Mouse (Mus musculus) MEL (cell line): ENCODE measurements around the gene Fyttd1. TPM values are rescaled to one million over a fixed set of nuclear protein-coding genes. Genes with fewer than 3 reads are reported as not detected.

Experiments used
- DNase-seq: peaks from one replicate; pipeline ENCODE4 v3.0.0; 2011; ENCODE audit warnings: low read depth, low spot score
- H3K27ac ChIP-seq: 2 replicates; pipeline ENCODE4 v1.5.1; 2012; ENCODE audit warnings: low read depth, mild to moderate bottlenecking, control low read depth, low read length, moderate library complexity; ENCODE audit not compliant: control insufficient read depth
- H3K27me3 ChIP-seq, 2 experiments: fragments of 150-350 bp in 1 of 2; sonication (generic) in 1 of 2; 2 replicates each; pipeline ENCODE4 v1.6.1; 2012; ENCODE audit warnings: low read length in 2 of 2, mild to moderate bottlenecking in 2 of 2, improper control_type of control experiment in 1 of 2, moderate library complexity in 1 of 2; ENCODE audit not compliant: insufficient read depth in 2 of 2, control insufficient read depth in 1 of 2
- H3K36me3 ChIP-seq, 2 experiments: 2 replicates each; pipeline ENCODE4 v1.6.1; 2012 to 2014; ENCODE audit warnings: low read length in 2 of 2, improper control_type of control experiment in 1 of 2, inconsistent platforms in 1 of 2, mild to moderate bottlenecking in 1 of 2; ENCODE audit not compliant: insufficient read depth in 2 of 2, control insufficient read depth in 1 of 2
- H3K4me1 ChIP-seq, 2 experiments: fragments of 150-350 bp in 1 of 2; sonication (generic) in 1 of 2; 2 replicates each; pipeline ENCODE4 v1.6.1; 2012; ENCODE audit warnings: low read length in 2 of 2, improper control_type of control experiment in 1 of 2, mild to moderate bottlenecking in 1 of 2; ENCODE audit not compliant: insufficient read depth in 2 of 2, control insufficient read depth in 1 of 2
- H3K4me3 ChIP-seq, 2 experiments: fragments of 150-350 bp in 1 of 2; sonication (generic) in 1 of 2; 2 replicates each; pipeline ENCODE4 v1.5.1; 2012; ENCODE audit warnings: low read depth in 2 of 2, low read length in 2 of 2, mild to moderate bottlenecking in 2 of 2, moderate library complexity in 2 of 2, control low read depth in 1 of 2, improper control_type of control experiment in 1 of 2; ENCODE audit not compliant: control insufficient read depth in 1 of 2, insufficient read depth in 1 of 2
- H3K79me2 ChIP-seq: 2 replicates; pipeline ENCODE4 v1.6.1; 2012; ENCODE audit warnings: mild to moderate bottlenecking, low read length, moderate library complexity; ENCODE audit not compliant: control insufficient read depth, poor library complexity, insufficient read depth
- H3K9ac ChIP-seq: 2 replicates; pipeline ENCODE4 v1.6.1; 2012; ENCODE audit warnings: low read depth, mild to moderate bottlenecking, control low read depth, low read length, moderate library complexity; ENCODE audit not compliant: control insufficient read depth, poor library complexity, severe bottlenecking
- H3K9me3 ChIP-seq: fragments of 150-350 bp; sonication (generic); replicated peaks from 2 replicates; pipeline ENCODE4 v1.6.1; 2012; ENCODE audit warnings: mild to moderate bottlenecking, low read length, improper control_type of control experiment, moderate library complexity; ENCODE audit not compliant: insufficient read depth
- CHD1 ChIP-seq: IDR thresholded peaks from 2 replicates; pipeline ENCODE4 v1.6.1; 2012; ENCODE audit warnings: low read depth, mild to moderate bottlenecking, inconsistent platforms, low read length, improper control_type of control experiment
- CHD2 ChIP-seq: IDR thresholded peaks from 2 replicates; pipeline ENCODE4 v1.6.1; 2011; ENCODE audit warnings: low read length, improper control_type of control experiment
- ELF1 ChIP-seq: IDR thresholded peaks from 2 replicates; pipeline ENCODE4 v1.6.1; 2014; ENCODE audit warnings: low read depth, mild to moderate bottlenecking, inconsistent platforms, low read length, improper control_type of control experiment, moderate library complexity
- EP300 ChIP-seq, 2 experiments: IDR thresholded peaks; 2 replicates each; pipeline ENCODE4 v1.6.1; 2011; ENCODE audit warnings: improper control_type of control experiment in 2 of 2, low read length in 2 of 2, low read depth in 1 of 2, mild to moderate bottlenecking in 1 of 2
- GATA1 ChIP-seq: IDR thresholded peaks from 2 replicates; pipeline ENCODE4 v1.6.1; 2011; ENCODE audit warnings: low read depth, low read length, improper control_type of control experiment
- MAX ChIP-seq: IDR thresholded peaks from 2 replicates; pipeline ENCODE4 v1.6.1; 2011; ENCODE audit warnings: low read length, improper control_type of control experiment
- MXI1 ChIP-seq: IDR thresholded peaks from 2 replicates; pipeline ENCODE4 v1.6.1; 2011; ENCODE audit warnings: mild to moderate bottlenecking, low read depth, low read length, improper control_type of control experiment
- MYC ChIP-seq: IDR thresholded peaks from 2 replicates; pipeline ENCODE4 v1.6.1; 2011; ENCODE audit warnings: low read depth, mild to moderate bottlenecking, low read length, improper control_type of control experiment, moderate library complexity
- NELFE ChIP-seq: IDR thresholded peaks from 2 replicates; pipeline ENCODE4 v1.6.1; 2011; ENCODE audit warnings: low read depth, low read length, improper control_type of control experiment
- NRF1 ChIP-seq: IDR thresholded peaks from 2 replicates; pipeline ENCODE4 v1.6.1; 2014; ENCODE audit warnings: low read depth, mild to moderate bottlenecking, inconsistent platforms, low read length, improper control_type of control experiment, moderate library complexity; ENCODE audit not compliant: poor library complexity, insufficient read depth, severe bottlenecking
- SIN3A ChIP-seq: IDR thresholded peaks from 2 replicates; pipeline ENCODE4 v1.6.1; 2012; ENCODE audit warnings: low read length, improper control_type of control experiment, inconsistent platforms
- TAL1 ChIP-seq: IDR thresholded peaks from 2 replicates; pipeline ENCODE4 v1.6.1; 2012; ENCODE audit warnings: mild to moderate bottlenecking, inconsistent platforms, low read length, moderate library complexity, mixed read lengths
- TBP ChIP-seq: IDR thresholded peaks from 2 replicates; pipeline ENCODE4 v1.8.0; 2011; ENCODE audit warnings: low read depth, low read length, improper control_type of control experiment
- UBTF ChIP-seq: IDR thresholded peaks from 2 replicates; pipeline ENCODE4 v1.6.1; 2012; ENCODE audit warnings: low read depth, mild to moderate bottlenecking, inconsistent platforms, low read length, improper control_type of control experiment, moderate library complexity, borderline replicate concordance; ENCODE audit not compliant: insufficient read depth
- USF1 ChIP-seq: IDR thresholded peaks from 2 replicates; pipeline ENCODE4 v1.6.1; 2014; ENCODE audit warnings: low read depth, mild to moderate bottlenecking, inconsistent platforms, low read length, improper control_type of control experiment, moderate library complexity
- USF2 ChIP-seq, 2 experiments: IDR thresholded peaks; 2 replicates each; pipeline ENCODE4 v1.6.1; 2011 to 2012; ENCODE audit warnings: improper control_type of control experiment in 2 of 2, low read length in 2 of 2, borderline replicate concordance in 1 of 2, inconsistent platforms in 1 of 2, low read depth in 1 of 2, mild to moderate bottlenecking in 1 of 2; ENCODE audit not compliant: insufficient read depth in 1 of 2
- ZKSCAN1 ChIP-seq: IDR thresholded peaks from 2 replicates; pipeline ENCODE4 v1.6.1; 2012; ENCODE audit warnings: low read depth, mild to moderate bottlenecking, inconsistent platforms, low read length, improper control_type of control experiment, moderate library complexity
- ZNF384 ChIP-seq: IDR thresholded peaks from 2 replicates; pipeline ENCODE4 v1.6.1; 2012; ENCODE audit warnings: low read depth, mild to moderate bottlenecking, inconsistent platforms, low read length, improper control_type of control experiment
- polyA plus RNA-seq, 2 experiments: library from polyadenylated mRNA; stranded (reverse) in 1 of 2; unstranded in 1 of 2; fragments of >175 nt in 1 of 2; fragments of >200 nt in 1 of 2; gene quantifications; 2 replicates each; pipeline versions ENCODE4 v1.2.1 to v1.2.4; 2012; ENCODE audit warnings: low replicate concordance in 2 of 2, low read depth in 1 of 2; ENCODE audit not compliant: insufficient read length in 2 of 2, insufficient read depth in 1 of 2, missing spikeins in 1 of 2
- total RNA-seq: library from RNA; depleted of rRNA; stranded (reverse); fragments of 300-350 nt; gene quantifications from 2 replicates; pipeline ENCODE4 v1.2.3, GENCODE M21; 2012

Fyttd1 gene
- total and polyA plus RNA-seq, 3 experiments = 44.3 to 76.0 TPM; not detected in 1

DNA sequence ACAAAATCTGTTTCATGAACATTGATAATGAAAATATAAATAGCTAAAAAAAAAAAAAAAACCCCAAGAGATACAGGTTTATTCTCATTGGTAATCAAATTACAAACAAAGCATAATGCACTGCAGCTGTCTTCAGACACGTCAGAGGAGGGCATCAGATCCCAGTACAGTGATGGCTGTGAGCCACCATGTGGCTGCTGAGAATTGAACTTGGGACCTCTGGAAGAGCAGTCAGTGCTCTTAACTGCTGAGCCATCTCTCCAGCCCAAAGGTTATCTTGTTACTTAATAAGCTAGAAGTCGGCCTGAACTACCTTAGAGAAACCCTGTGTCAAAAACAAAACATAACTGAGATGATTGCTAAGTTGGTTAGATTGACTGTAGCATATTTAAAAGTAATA lies 12.6 kb downstream of the Fyttd1 start:
- H3K27me3 ChIP-seq = no peaks in the 10 kb centered on the region

DNA sequence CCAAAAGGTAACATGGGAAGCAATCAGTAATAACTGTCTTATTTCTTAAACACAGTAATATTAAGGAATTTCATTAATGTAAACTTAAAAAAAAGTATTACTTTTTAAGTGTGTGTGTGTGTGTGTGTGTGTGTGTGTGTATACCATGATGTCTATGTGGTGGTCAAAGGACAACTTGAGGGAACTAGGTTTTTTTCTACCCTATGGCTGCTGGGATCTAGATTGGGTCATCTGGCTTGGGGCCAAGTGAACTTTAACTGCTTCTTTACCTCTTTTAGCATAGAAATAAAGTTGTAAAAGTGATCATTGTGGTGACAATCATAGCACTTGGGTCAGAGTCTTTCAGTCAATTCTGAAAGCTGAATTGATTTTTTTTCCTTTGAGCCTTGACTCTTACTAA lies 18.8 kb downstream of the Fyttd1 start:
- no peak overlapping the region for H3K9ac ChIP-seq
- H3K27ac ChIP-seq = no peak overlapping the region
- H3K4me1 ChIP-seq = no peaks in the 10 kb centered on the region
- no peak for TF ChIP-seq EP300 (IDR thresholded peaks at IDR 0.05; ENCODE audit: low read depth in 1 of 2, low read length in 2 of 2)
- no peak for TF ChIP-seq UBTF
- no peak for TF ChIP-seq TAL1
- TF ChIP-seq USF1 = no peak
- no peak for TF ChIP-seq GATA1
- TF ChIP-seq ZKSCAN1 = no peak
- TF ChIP-seq MXI1 = no peak
- TF ChIP-seq TBP = no peak
- TF ChIP-seq, all 39 proteins: peak for 0
- Histone ChIP-seq H3K36me3 (peaks cover 2 to 20% of the 10 kb centered on the region in 2 experiments; a peak in 3 of 4 replicates), H3K9me3 (no peaks in the 10 kb centered on the region), H3K79me2 (no peaks in the 10 kb centered on the region), H3K27me3 (no peaks in the 10 kb centered on the region), H3K4me3 (no peak overlapping the region)
- no peak for DNase-seq

More for the DNA sequence above, 12.6 kb downstream of the Fyttd1 start:
- Histone ChIP-seq H3K36me3 (peaks cover 0 to 17% of the 10 kb centered on the region in 2 experiments; a peak in 2 of 4 replicates), H3K4me3 (no peak overlapping the region), H3K9ac (no peak overlapping the region), H3K79me2 (no peaks in the 10 kb centered on the region; the same call in 1 of the 2 replicates), H3K27ac (no peak overlapping the region), H3K4me1 (no peaks in the 10 kb centered on the region), H3K9me3 (no peaks in the 10 kb centered on the region)
- DNase-seq = no peak
- TF ChIP-seq TAL1 (no peak), USF1 (no peak), USF2 (IDR thresholded peaks at IDR 0.05; ENCODE audit: borderline replicate concordance in 1 of 2, insufficient read depth in 1 of 2, low read depth in 1 of 2, low read length in 2 of 2) (no peak), SIN3A (no peak), ZNF384 (no peak), CHD1 (no peak), MXI1 (no peak), NRF1 (no peak), ELF1 (no peak), MYC (no peak), NELFE (no peak), CHD2 (no peak), TBP (no peak), MAX (no peak)
